Mouse (Mus musculus): ENCODE data around the gene Sort1.

DNA sequence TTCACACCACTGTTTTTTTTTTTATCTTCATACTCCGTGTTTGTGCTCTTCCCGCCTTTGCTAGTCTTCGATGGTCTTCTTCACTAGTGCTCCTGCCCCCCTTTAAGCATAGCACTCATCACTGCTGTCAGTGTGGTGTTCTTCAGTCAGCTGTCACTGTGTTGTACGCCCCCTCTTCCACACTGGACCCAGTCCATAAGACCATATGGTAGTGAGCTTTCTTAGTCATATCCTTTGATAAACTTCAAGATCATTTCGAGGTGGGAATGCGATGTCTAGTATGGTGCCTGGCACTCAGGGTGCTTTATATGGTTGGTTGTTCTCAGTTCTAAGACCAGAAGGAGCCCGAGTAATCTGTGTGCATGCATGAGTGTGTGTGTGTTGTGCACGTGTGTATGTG, 43.4 kb downstream of the Sort1 start:
- TF ChIP-seq CTCF (conservative IDR thresholded peaks at IDR 0.05; ENCODE audit: low read length) (no peak), POU5F1 (IDR thresholded peaks at IDR 0.05; ENCODE audit: borderline replicate concordance, low read length) (no peak), NANOG (IDR thresholded peaks at IDR 0.05; ENCODE audit: borderline replicate concordance, low read length) (no peak)
